Mouse (Mus musculus): Measurements from ENCODE around the gene Defb25.
A peak's percentile ranks its signal among the peaks of the same experiment; 100 is the strongest.
"Not testable (repeated sequence)": the region's sequence is repeated elsewhere in the genome, so short reads cannot be mapped to it uniquely, and the experiment has no call there.

Gene Defb25

GRCm38 (mm10) chr2:152622953-152623352, at the start of gene Defb25:
TSS of gene Defb25 (minus strand) at chr2:152623053.
- DNase-seq (ENCODE audit: low spot score in 2 of 2): no peak

- DNase-seq (ENCODE audit: low spot score in 2 of 2): no peak
Measured at GRCm38 (mm10) chr2:152672166-152672565, 49.3 kb upstream of the Defb25 start.

- peak; percentile 24 to 66 for DNase-seq (ENCODE audit: low spot score in 2 of 2)
Measured at GRCm38 (mm10) chr2:152671642-152671999, 48.8 kb upstream of the Defb25 start.

- peak; percentile 44 to 77 for DNase-seq (ENCODE audit: low spot score in 2 of 2)
Measured at GRCm38 (mm10) chr2:152670983-152671641, 48.3 kb upstream of the Defb25 start.

GRCm38 (mm10) chr2:152669639-152670484, 47.0 kb upstream of the Defb25 start:
- peak; percentile 29 for DNase-seq (ENCODE audit: low spot score in 2 of 2)

GRCm38 (mm10) chr2:152669256-152669638, 46.4 kb upstream of the Defb25 start, which contains the start of gene H13:
TSS of gene H13 (plus strand) at chr2:152669461.
- DNase-seq (ENCODE audit: low spot score in 2 of 2): peak; percentile 81 to 91

- not testable (repeated sequence) for DNase-seq (ENCODE audit: low spot score in 2 of 2)
Measured at GRCm38 (mm10) chr2:152666191-152666590, 43.3 kb upstream of the Defb25 start.

- DNase-seq (ENCODE audit: low spot score in 2 of 2): no peak
Measured at GRCm38 (mm10) chr2:152661163-152661562, 38.3 kb upstream of the Defb25 start.

GRCm38 (mm10) chr2:152657398-152657797, 34.5 kb upstream of the Defb25 start:
- peak in 1 of 2 experiments; percentile 45 for DNase-seq (ENCODE audit: low spot score in 2 of 2)

- DNase-seq (ENCODE audit: low spot score in 2 of 2): no peak
Measured at GRCm38 (mm10) chr2:152653874-152654715, 31.2 kb upstream of the Defb25 start.

- DNase-seq (ENCODE audit: low spot score in 2 of 2): peak in 1 of 2 experiments; percentile 41
Measured at GRCm38 (mm10) chr2:152652901-152653620, 30.2 kb upstream of the Defb25 start.

- no peak for DNase-seq (ENCODE audit: low spot score in 2 of 2)
Measured at GRCm38 (mm10) chr2:152639406-152640113, 16.7 kb upstream of the Defb25 start.

- DNase-seq (ENCODE audit: low spot score in 2 of 2): no peak
Measured at GRCm38 (mm10) chr2:152638865-152639264, 16.0 kb upstream of the Defb25 start.

- no peak for DNase-seq (ENCODE audit: low spot score in 2 of 2)
Measured at GRCm38 (mm10) chr2:152637381-152637780, 14.5 kb upstream of the Defb25 start.

GRCm38 (mm10) chr2:152637006-152637322, 14.1 kb upstream of the Defb25 start:
- no peak for DNase-seq (ENCODE audit: low spot score in 2 of 2)

- peak in 1 of 2 experiments; percentile 41 for DNase-seq (ENCODE audit: low spot score in 2 of 2)
Measured at GRCm38 (mm10) chr2:152636246-152637005, 13.6 kb upstream of the Defb25 start.

GRCm38 (mm10) chr2:152634311-152634710, 11.5 kb upstream of the Defb25 start:
- no peak for DNase-seq (ENCODE audit: low spot score in 2 of 2)

- no peak for DNase-seq (ENCODE audit: low spot score in 2 of 2)
Measured at GRCm38 (mm10) chr2:152633334-152633733, 10.5 kb upstream of the Defb25 start.

- no peak for DNase-seq (ENCODE audit: low spot score in 2 of 2)
Measured at GRCm38 (mm10) chr2:152629904-152630303, 7.1 kb upstream of the Defb25 start.

- no peak for DNase-seq (ENCODE audit: low spot score in 2 of 2)
Measured at GRCm38 (mm10) chr2:152629239-152629638, 6.4 kb upstream of the Defb25 start.
